Mouse (Mus musculus) kidney, postnatal 14 days (tissue): ENCODE results near the gene Mok.

Experiments
- DNase-seq: peaks from one replicate; pipeline ENCODE4 v3.0.0; 2022; ENCODE audit warnings: mixed read lengths

Mok gene

GRCm38 (mm10) chr12:110846191-110846765 is 5.5 kb upstream of the Mok start:
- no peak for DNase-seq

GRCm38 (mm10) chr12:110845131-110845880 is 4.6 kb upstream of the Mok start:
- peak; percentile 95 for DNase-seq

GRCm38 (mm10) chr12:110844227-110845130 is 3.7 kb upstream of the Mok start:
- DNase-seq, result peak; percentile 43

DNA sequence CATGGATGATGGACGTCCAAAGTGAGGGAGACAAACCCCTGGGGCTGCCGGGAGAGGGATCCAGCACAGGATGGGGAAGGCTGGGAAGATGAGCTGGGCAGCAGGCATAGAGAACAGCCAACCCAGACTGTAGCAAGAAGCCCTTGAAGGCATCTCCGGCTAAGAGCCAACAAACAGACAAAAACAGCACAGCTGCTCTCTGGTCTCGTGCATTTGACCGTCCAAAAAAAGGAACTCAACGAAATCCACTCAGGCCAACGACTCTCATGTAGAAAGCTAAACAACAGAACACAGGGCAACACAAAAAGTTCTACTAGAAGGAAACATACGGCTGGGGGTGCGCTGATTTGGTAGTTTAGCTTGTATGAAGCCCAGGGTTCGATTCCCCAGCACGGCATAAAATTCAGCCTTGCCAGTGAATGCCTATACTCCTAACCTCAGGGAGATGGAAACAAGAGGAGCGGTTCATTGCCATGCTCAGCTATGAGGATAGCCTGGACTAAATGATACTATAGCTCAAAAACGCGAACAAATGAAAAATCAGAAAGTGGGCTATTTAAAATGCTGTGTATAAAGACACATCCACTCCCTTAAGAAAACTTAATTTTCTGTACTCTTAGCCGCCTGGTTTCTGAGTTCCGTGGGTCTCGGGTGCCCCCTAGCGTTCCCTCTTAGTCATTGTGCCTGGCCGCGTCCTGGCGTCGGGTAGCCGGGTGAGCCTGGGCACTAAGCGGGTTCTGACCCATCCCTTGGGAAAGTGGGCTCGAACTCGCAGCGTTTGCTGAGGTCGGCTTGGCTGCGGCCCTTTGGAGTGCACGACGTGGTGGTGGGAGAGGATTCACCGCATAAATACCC is 2.7 kb upstream of the Mok start:
- peak; percentile 90 for DNase-seq

DNA sequence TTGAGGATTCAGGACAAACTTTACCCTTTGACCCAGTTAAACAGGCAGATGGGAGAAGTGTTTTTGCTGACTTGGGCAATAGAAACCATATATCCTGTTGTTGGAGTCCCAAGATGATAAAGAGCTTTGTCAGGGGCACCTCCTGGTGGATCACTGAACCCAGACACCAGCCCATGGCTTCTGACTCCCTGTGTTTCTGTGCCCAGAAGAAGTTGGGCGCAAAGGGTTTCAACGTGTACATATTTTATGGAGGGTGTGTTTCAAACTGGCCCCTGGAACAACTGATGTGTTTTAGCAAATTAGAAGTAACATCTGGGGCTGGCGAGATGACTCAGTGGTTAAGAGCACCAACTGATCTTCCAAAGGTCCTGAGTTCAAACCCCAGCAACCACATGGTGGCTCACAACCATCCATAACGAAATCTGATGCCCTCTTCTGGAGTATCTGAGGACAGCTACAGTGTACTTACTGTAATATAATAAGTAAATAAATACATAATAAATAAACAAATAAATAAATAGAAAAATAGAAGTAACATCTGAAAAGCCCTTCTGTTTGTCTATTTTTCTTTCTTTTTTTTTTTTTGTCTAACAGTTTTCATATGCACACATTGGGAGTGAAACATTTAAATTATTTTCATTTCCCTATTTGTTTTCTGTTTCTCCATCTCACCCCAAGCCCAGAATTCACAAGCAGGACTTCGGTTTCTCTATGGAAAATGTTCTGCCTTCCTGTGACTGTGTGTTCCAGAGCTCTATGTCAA is 1.2 kb upstream of the Mok start:
- no peak for DNase-seq

DNA sequence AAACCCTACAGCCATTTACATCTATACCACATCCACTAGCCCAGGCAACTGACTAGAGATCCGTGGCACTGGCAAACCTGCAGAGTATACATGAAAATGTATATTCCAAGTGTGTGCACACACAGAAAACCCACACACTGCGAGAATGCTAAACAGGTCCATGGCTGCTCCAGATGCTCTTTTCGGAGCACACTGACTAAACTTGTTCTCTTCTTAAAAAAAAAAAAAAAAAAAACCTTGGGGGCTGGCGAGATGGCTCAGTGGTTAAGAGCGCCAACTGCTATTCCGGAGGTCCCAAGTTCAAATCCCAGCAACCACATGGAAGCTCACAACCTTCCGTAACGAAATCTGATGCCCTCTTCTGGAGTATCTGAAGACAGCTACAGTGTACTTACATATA is 2.9 kb downstream of the Mok start:
- DNase-seq, result no peak

GRCm38 (mm10) chr12:110837192-110837841 is 3.4 kb downstream of the Mok start:
- DNase-seq, result peak; percentile 67

GRCm38 (mm10) chr12:110836729-110837128 is 4.0 kb downstream of the Mok start:
- DNase-seq, result no peak

DNA sequence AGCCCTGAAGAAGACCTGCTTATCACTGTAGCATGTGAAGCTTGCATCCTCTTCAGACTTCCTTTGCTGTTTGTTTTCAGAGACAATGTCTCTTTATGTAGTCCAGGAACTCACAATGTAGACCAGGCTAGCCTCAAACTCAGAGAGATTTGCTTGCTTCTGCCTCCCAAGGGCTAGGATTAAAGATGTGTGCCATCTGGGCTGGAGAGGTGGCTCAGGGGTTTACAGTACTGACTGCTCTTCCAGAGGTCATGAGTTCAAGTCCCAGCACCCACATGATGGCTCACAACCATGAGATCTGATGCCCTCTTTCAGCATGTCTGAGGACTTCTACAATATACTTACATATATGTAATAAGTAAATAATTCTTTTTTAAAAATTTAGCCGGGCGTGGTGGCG is 5.6 kb downstream of the Mok start:
- no peak for DNase-seq

GRCm38 (mm10) chr12:110830293-110831024 is 10.3 kb downstream of the Mok start:
- no peak for DNase-seq

GRCm38 (mm10) chr12:110828908-110829307 is 11.8 kb downstream of the Mok start:
- DNase-seq, result no peak

- DNase-seq, result no peak
Observed at GRCm38 (mm10) chr12:110822366-110822765, 18.4 kb downstream of the Mok start.

- DNase-seq, result no peak
Observed at GRCm38 (mm10) chr12:110821787-110822186, 19.0 kb downstream of the Mok start.

DNA sequence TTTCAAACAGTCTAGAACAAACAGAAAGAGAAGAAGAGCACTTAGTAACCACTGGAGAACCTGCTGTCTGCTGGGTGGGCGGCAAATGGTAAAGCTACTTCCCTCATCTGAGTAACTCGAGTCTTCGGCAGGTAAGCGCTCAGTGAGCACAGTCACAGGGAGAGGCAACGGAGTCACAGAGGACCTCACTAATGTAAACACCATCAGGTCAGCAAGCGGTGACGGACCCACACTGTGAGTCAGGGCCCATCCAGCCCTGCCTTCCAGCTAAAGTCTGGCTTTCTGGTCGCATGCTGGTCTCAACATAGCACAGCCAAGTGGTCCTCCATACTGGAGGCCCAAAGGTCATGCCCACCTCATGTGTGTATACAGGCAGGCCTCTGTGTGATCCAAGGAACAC is 21.4 kb downstream of the Mok start:
- no peak for DNase-seq

- DNase-seq, result no peak
Observed at GRCm38 (mm10) chr12:110816833-110817232, 23.9 kb downstream of the Mok start.

GRCm38 (mm10) chr12:110814924-110815323 is 25.8 kb downstream of the Mok start:
- no peak for DNase-seq

DNA sequence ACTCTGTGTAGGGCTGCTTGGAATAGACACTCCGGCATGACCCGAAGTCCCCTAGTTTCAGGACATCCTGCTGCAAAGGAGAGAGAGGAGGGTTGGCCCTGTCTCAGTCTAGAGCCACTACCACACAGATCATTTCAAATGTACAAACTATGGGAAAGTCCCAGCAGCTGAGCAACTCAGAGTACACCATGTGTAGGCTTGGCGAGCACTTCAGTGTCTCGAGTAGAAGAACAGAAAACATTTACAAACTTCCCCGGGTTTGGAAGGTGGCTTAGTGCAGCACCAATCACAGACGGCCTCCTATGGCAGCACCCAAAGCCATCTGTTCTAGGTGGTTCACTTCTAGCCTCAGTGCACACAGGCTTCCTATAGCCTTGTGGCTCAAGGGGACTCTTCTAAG is 27.1 kb downstream of the Mok start:
- no peak for DNase-seq

DNA sequence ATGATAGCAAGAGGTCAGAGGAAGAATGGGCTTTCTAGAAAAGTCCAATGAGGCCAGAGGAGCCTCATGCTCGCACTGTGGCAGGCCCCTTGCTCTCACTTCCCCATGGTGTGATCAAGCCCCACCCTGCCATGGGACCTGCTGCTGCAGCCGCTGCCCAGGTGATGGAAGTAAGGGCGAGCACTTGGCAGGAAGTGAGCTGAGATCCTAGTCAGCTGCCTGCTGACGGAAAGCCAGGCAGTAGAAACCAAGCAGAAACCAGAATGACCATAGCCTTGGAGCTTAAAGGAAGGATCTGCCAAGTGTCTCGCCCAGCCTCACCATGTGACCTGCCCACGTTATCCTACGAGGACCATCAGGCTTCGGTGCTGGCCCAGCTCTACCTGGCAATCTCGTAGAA is 27.6 kb downstream of the Mok start:
- no peak for DNase-seq

- peak; percentile 44 for DNase-seq
Observed at GRCm38 (mm10) chr12:110808848-110809247, 31.9 kb downstream of the Mok start.

DNA sequence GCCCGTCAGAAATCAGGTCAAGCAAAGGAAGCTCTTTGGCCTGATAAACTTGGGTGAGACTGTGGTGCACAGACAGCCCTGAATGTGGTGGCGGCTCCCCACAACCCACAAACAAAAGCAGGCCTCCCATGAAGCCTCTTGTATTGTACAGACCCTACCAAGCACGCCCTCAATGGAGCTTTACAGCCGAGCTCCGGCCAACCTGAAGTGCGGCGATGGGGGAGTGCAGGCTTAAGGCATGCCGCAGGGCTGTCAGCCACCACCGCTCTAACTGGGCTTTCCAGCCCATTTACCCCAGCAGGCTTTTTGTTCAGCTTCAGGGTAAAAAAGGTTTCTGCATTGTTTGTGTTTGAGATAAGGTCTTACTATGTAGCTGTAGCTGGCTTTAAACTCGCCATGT is 32.3 kb downstream of the Mok start:
- DNase-seq, result no peak
